Mouse (Mus musculus): ENCODE data around the gene Acacb.
A peak's percentile ranks its signal among the peaks of the same experiment; 100 is the strongest.

Acacb gene

GRCm38 (mm10) chr5:114146028-114146888, at the start of gene Acacb:
TSS of gene Acacb (plus strand) at chr5:114146535.
- no peak for DNase-seq (ENCODE audit: low spot score)

GRCm38 (mm10) chr5:114099709-114100389, 46.5 kb upstream of the Acacb start:
- peak; percentile 76 for DNase-seq (ENCODE audit: low spot score)

- no peak for DNase-seq (ENCODE audit: low spot score)
Measured at GRCm38 (mm10) chr5:114100390-114101099, 45.8 kb upstream of the Acacb start.

- no peak for DNase-seq (ENCODE audit: low spot score)
Measured at GRCm38 (mm10) chr5:114101873-114102272, 44.5 kb upstream of the Acacb start.

- DNase-seq (ENCODE audit: low spot score) = no peak
Measured at GRCm38 (mm10) chr5:114102807-114103206, 43.5 kb upstream of the Acacb start.

- DNase-seq (ENCODE audit: low spot score) = no peak
Measured at GRCm38 (mm10) chr5:114106391-114106935, 39.9 kb upstream of the Acacb start.

- DNase-seq (ENCODE audit: low spot score) = no peak
Measured at GRCm38 (mm10) chr5:114113334-114113733, 33.0 kb upstream of the Acacb start.

- no peak for DNase-seq (ENCODE audit: low spot score)
Measured at GRCm38 (mm10) chr5:114115030-114115429, 31.3 kb upstream of the Acacb start.

GRCm38 (mm10) chr5:114116586-114116985, 29.7 kb upstream of the Acacb start:
- no peak for DNase-seq (ENCODE audit: low spot score)

- no peak for DNase-seq (ENCODE audit: low spot score)
Measured at GRCm38 (mm10) chr5:114119806-114120205, 26.5 kb upstream of the Acacb start.

- DNase-seq (ENCODE audit: low spot score) = no peak
Measured at GRCm38 (mm10) chr5:114126008-114126407, 20.3 kb upstream of the Acacb start.

- no peak for DNase-seq (ENCODE audit: low spot score)
Measured at GRCm38 (mm10) chr5:114126499-114127244, 19.7 kb upstream of the Acacb start.

- DNase-seq (ENCODE audit: low spot score) = peak; percentile 59
Measured at GRCm38 (mm10) chr5:114127374-114128349, 18.7 kb upstream of the Acacb start, which contains the start of gene Alkbh2. TSS of gene Alkbh2 (minus strand) at chr5:114128218.

- DNase-seq (ENCODE audit: low spot score) = no peak
Measured at GRCm38 (mm10) chr5:114129550-114130210, 16.7 kb upstream of the Acacb start.

- no peak for DNase-seq (ENCODE audit: low spot score)
Measured at GRCm38 (mm10) chr5:114130211-114130605, 16.1 kb upstream of the Acacb start, which contains the start of gene Ung. TSS of gene Ung (plus strand) at chr5:114130386.

GRCm38 (mm10) chr5:114130698-114131520, 15.4 kb upstream of the Acacb start:
- DNase-seq (ENCODE audit: low spot score) = peak; percentile 77

GRCm38 (mm10) chr5:114131521-114131840, 14.9 kb upstream of the Acacb start:
- DNase-seq (ENCODE audit: low spot score) = no peak

GRCm38 (mm10) chr5:114132841-114133240, 13.5 kb upstream of the Acacb start:
- DNase-seq (ENCODE audit: low spot score) = no peak

- peak; percentile 35 for DNase-seq (ENCODE audit: low spot score)
Measured at GRCm38 (mm10) chr5:114134091-114134534, 12.2 kb upstream of the Acacb start.
